Mouse (Mus musculus): ENCODE results near the gene Olfr1086. TPM values are rescaled to one million over a fixed set of nuclear protein-coding genes. Genes with fewer than 3 reads are reported as not detected.

The Olfr1086 gene
- polyA plus RNA-seq (2021; fragmentation: Nextera tagmentation), result not detected in 2 replicates
- long read RNA-seq, experiment 1, result 0 reads
- long read RNA-seq, experiment 2, result 0 reads

DNA sequence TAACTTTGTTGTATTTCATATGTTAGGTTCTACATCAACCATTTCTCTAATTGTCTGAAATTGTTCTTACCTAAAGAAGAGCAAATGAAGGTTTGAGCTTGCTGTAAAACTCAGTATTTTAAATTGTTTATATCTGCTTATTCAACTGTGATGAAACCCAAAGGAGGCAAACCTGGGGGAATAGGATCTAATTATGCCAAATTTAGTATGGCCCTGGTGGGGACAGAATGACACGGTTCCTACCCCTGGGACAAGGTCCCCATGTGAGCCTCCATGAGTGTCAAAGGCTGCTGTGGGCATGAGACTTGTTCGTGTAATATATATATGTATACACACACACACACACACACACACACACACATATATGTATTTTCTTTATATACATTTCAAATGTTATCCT, at the start of gene Olfr1086:
Gene Olfr1086, minus strand, starts transcription at position 101 of the 400 bp plus-strand sequence.

DNA sequence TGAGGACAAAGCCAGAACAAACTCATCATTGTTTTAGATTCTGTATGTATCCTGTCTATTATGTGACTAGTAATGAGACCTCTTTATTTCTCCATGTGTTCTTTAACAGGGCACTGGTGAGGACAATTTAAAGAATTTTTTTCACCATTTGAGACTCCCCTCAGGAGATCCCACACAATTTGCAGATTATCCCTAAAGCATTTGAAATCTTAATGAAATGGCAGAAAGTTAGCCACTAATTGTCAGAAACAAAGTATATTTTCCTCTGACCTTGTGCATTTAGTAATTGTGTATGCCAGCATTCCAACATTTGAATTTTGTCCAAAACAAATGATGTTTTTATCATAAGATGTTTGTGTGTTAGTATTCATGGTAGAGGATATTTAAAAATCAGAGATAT, 18.4 kb upstream of the Olfr1086 start, which contains the start of gene Olfr1087:
Gene Olfr1087, minus strand, starts transcription at position 101 of the 400 bp plus-strand sequence.

DNA sequence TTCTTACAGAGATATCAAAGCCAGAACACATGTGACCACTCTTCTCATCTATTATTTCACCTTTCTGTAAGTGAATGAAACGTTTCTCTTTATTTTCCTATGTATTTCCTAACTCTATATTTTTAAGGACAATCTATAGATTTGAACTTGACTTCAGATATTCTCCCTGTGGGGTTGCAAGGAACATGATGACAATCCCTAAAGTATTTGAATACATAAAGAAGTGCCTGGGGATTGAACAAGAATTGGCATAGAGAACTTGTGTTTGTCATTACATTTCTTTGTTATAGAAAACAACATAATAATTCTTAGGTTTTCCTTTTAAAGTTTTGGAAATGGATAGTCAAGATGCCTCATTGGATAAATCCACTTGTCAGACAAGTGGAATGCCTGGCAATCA, 18.0 kb downstream of the Olfr1086 start, which contains the start of gene Olfr1085:
Gene Olfr1085, minus strand, starts transcription at position 101 of the 400 bp plus-strand sequence.

DNA sequence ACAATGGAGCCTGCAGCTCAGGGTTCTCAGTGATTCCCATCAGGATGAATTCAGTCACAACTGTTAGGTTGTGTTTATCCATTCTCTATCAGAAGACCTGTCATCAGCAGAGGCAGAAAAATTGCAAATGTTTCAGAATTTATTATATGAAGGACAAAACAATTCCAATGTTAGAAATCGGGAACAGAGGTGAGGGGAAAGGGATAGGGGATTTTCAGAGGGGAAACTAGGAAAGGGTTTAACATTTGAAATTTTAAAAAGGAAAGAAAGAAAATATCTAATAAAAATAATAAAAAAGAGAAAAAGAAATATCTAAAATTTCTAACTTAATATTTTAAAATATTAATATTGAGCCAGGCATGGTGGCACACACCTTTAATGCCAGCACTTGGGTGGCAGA, 40.3 kb downstream of the Olfr1086 start, which contains the start of gene Olfr1084:
Gene Olfr1084, minus strand, starts transcription at position 101 of the 400 bp plus-strand sequence.

Other genes with a start within 250 kb of the Olfr1086 start
- not detected in 2 replicates for gene Olfr1065, start 229.5 kb downstream of the Olfr1086 start, polyA plus RNA-seq (2021; fragmentation: Nextera tagmentation)
- not detected in 2 replicates for gene Olfr1066, start 223.8 kb downstream of the Olfr1086 start, polyA plus RNA-seq (2021; fragmentation: Nextera tagmentation)
- gene Olfr228, start 192.7 kb downstream of the Olfr1086 start, polyA plus RNA-seq (2021; fragmentation: Nextera tagmentation), result not detected in 2 replicates
- not detected in 2 replicates for gene Olfr1076, start 171.6 kb downstream of the Olfr1086 start, polyA plus RNA-seq (2021; fragmentation: Nextera tagmentation)
- not detected in 2 replicates for gene Olfr1079, start 137.6 kb downstream of the Olfr1086 start, polyA plus RNA-seq (2021; fragmentation: Nextera tagmentation)
- gene Olfr1080, start 121.9 kb downstream of the Olfr1086 start, polyA plus RNA-seq (2021; fragmentation: Nextera tagmentation), result not detected in 2 replicates
- not detected in 2 replicates for gene Olfr1082, start 81.1 kb downstream of the Olfr1086 start, polyA plus RNA-seq (2021; fragmentation: Nextera tagmentation)
- not detected in 2 replicates for gene Olfr1084, start 40.4 kb downstream of the Olfr1086 start, polyA plus RNA-seq (2021; fragmentation: Nextera tagmentation)
- not detected in 2 replicates for gene Olfr1085, start 18.1 kb downstream of the Olfr1086 start, polyA plus RNA-seq (2021; fragmentation: Nextera tagmentation)
- gene Olfr1087, start 18.3 kb upstream of the Olfr1086 start, polyA plus RNA-seq (2021; fragmentation: Nextera tagmentation), result not detected in 2 replicates
- gene Olfr1089, start 53.6 kb upstream of the Olfr1086 start, polyA plus RNA-seq (2021; fragmentation: Nextera tagmentation), result not detected in 2 replicates
- gene Olfr1090, start 78.9 kb upstream of the Olfr1086 start, polyA plus RNA-seq (2021; fragmentation: Nextera tagmentation), result not detected in 2 replicates
- gene Olfr1093, start 102.4 kb upstream of the Olfr1086 start, polyA plus RNA-seq (2021; fragmentation: Nextera tagmentation), result not detected in 2 replicates
- gene Olfr141, start 129.9 kb upstream of the Olfr1086 start, polyA plus RNA-seq (2021; fragmentation: Nextera tagmentation), result not detected in 2 replicates
- not detected in 2 replicates for gene Olfr1094, start 144.6 kb upstream of the Olfr1086 start, polyA plus RNA-seq (2021; fragmentation: Nextera tagmentation)
- not detected in 2 replicates for gene Olfr1095, start 171.6 kb upstream of the Olfr1086 start, polyA plus RNA-seq (2021; fragmentation: Nextera tagmentation)
- not detected in 2 replicates for gene Gm13723, start 194.7 kb upstream of the Olfr1086 start, polyA plus RNA-seq (2021; fragmentation: Nextera tagmentation)
- gene Olfr1097, start 212.1 kb upstream of the Olfr1086 start, polyA plus RNA-seq (2021; fragmentation: Nextera tagmentation), result not detected in 2 replicates
- gene Olfr1098, start 244.5 kb upstream of the Olfr1086 start, polyA plus RNA-seq (2021; fragmentation: Nextera tagmentation), result not detected in 2 replicates